Mouse (Mus musculus): ENCODE data around the gene Pdilt.
A peak's percentile ranks its signal among the peaks of the same experiment; 100 is the strongest.

Gene Pdilt

DNA sequence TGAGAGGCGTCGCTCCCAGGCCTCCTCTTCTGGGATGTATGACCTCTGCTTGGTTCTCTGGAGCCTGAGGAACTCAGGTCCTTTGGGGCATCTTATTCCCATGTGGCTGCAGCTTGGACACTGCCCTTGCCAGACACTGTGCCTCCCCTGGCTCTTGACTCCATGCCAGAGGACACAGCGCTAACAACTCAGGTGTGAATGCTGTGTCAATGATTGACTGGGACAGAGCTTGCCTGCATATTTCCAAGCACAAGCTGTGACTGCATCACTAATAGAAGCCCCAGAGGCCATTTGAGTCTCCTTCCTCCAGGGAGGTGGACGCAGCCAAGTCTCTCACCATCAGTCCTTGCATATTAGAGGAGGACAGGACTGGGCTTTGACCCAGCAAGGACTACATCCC, 12.1 kb downstream of the Pdilt start:
- no peak for DNase-seq (ENCODE audit: low read depth, low spot score)

DNA sequence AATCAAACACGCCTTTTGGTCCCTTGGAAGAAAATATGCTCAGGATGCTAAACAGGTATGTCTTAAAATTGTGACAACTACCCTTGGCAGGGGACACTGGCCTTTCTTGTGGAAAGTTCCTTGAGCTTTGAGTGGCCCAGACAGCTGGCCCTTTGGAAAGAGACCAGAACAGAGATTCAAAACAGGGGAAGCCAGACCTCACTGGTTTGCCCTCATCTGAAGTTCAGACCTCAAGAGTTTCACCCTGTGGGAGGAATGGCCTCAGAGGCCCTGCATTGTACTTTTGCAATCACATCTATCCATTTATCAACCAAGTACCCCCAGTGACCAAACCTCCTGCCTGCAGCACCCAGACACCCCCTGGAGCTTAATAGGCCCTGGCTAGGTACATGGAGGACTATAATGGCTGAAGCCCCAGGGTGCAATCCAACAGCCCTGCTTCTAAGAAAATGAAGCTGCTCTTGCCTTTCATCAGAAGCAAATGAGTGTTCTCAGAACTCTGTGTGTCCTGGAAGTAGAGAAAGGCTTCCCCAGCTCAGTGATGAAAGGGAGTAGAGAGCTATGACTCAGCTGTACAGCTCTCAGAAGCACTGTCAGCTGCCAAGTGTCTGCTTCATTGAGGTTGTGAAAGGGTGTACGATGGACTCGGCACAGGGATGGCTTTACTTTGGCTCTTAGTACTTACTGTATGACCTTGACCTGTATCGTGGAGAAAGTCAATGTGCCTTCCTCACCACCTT, 33.1 kb downstream of the Pdilt start:
- peak; percentile 21 for DNase-seq (ENCODE audit: low read depth, low spot score)

DNA sequence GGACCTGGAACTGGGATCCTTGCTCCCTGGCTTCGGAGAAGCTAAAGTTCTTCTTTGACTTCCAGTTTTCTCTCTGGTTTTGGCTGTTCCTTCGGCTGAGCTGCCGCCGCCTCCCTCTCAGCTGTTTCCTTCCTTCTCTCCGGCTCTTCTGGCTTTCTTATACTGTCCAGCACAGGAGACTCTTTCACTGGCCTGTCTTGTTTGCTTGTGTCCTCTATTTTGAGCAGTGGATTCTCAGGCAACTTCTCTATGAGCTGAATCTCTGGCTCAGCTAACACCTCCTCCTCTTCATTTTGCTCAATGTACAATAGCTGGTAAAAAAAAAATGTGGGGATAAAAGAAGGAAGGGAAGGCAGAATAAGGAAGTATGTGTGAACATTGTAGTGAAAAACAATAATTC, 36.6 kb downstream of the Pdilt start:
- peak; percentile 36 for DNase-seq (ENCODE audit: low read depth, low spot score)

DNA sequence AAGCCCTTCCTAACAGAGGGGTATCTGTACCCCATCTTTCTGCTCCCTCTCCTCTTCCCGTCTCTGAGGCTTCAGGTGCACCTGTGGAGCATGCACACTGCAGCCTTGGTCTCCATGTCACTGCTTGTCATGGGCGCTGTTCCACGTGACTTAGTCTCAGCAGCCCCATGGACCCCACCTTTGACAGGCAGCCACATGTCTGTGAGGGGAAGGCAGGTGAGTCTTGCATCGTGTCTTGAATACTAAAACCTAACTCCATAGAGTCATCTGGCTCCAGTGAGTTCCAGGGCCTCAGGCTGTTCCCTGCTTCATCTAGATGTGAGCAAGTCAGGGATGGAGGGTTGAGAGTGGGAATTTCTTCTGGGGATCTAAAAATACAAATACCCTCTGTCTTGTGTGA, 39.1 kb downstream of the Pdilt start:
- DNase-seq (ENCODE audit: low read depth, low spot score), result no peak

DNA sequence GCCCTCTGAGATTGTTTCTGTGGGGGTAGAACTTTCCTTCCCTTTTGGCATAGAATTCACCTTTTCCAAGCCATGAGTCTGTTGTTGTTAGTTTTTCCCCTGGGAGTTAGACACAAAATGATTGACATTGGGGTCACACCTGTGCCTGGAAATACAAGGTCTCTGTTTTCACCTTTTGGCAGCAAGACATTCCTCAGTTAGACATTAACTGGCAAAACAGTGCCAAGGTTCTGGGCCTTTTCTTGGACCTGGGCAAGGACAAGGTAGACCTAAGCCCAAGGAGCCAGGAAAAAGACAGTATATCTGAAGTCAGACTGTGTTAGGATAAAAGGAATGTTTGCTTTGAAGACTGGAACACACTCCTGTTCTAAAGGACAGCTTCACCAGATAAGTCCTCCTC, 44.0 kb downstream of the Pdilt start, which contains the start of gene Umod:
TSS of gene Umod (minus strand) at position 27 of the 400 bp plus-strand sequence.
- DNase-seq (ENCODE audit: low read depth, low spot score), result no peak

DNA sequence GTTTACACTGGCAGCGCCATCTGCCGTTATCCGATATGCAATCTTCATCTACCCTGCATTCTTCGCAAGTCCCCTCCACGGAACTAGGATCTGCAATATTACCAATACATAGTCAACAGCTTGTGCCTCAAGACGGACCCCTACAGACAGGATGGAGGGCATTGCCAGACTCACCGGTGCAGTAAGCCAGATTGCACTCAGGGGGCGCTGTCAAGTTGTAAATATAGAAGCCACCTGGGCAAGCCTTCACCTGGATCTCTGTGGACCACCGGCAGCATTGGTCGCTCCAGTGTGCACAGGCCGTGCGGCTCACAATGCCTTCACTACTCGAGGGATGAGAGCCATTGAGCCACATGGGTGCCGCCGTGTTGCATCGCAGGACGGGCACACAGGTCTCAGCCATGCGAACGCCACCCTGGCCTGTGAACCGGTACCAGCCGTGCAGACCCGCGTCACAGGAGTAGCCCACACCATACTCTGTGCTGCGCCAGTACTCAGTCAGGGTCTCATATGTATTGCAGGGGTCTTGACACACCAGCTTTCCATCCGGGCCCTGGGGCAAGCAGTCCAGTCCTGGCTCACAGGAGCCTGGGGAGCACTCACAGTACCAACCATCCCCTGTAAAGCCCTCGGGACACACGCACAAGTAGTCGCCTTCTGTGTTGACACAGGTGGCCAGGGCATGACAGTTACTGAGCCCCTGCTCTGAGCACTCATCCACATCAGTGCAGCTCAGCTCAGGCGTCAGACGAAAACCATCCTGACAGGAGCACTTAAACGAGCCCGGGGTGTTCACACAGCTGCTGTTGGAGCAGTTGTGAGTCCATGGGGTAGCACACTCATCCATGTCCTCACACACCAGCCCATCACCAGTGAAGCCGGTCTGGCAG, 46.5 kb downstream of the Pdilt start:
- DNase-seq (ENCODE audit: low read depth, low spot score), result no peak

DNA sequence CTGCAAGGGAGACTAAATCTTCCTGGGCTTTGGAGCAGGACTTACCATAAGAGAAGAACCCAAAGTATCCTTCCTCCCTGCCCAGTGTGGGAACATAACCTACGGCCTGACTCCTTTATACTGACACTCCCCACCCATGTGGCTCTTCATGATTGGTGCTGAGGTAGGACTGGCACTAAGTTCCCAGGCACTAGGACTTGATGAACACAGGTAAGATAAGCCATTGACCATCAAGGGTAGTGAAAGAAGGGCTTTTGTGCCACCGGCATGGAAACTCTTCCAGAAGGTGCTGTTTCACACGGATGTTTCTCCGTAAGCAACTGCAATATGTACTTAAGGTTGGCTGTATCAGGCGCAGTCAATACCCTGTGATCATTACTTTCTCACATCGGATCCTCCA, 64.1 kb downstream of the Pdilt start, which contains the start of gene Gp2:
TSS of gene Gp2 (minus strand) at position 101 of the 400 bp plus-strand sequence.
- DNase-seq (ENCODE audit: low read depth, low spot score), result no peak

DNA sequence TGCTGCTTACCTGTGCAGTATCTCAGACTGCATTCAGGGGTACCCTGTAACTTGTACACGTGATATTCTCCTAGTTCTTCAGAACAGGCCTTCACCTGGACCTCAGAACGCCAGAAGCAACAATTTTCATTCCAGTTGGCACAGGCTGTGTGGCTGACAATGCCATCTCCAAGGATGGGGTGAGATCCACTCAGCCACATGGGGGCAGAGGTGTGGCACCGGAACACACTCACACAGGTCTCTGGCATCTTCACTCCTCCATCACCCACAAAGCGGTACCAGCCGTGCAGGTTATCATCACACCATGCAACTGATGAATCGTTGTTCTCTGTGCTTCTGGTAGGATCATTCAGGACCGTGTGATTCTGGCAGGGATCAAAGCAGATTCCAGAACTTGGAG, 69.1 kb downstream of the Pdilt start:
- no peak for DNase-seq (ENCODE audit: low read depth, low spot score)

DNA sequence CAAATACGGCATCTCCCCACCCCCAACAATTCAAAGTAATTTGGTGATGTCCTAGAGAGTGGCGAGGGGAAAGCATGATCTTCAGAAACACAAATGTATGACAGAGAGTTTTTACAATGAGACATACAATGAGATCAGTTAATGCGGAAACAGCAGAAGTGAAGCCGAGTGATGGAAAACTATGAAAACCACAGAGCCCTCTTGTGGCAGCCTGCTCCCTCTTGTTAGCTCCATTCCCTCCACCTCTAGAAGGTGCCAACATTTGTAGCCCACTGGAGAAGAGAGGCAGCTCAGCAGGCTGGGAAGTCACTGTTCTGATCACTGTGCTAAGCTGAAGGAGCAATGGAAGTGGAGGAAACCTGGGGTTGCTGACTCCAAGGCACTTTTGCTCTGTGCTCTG, 79.4 kb downstream of the Pdilt start:
- DNase-seq (ENCODE audit: low read depth, low spot score), result no peak

DNA sequence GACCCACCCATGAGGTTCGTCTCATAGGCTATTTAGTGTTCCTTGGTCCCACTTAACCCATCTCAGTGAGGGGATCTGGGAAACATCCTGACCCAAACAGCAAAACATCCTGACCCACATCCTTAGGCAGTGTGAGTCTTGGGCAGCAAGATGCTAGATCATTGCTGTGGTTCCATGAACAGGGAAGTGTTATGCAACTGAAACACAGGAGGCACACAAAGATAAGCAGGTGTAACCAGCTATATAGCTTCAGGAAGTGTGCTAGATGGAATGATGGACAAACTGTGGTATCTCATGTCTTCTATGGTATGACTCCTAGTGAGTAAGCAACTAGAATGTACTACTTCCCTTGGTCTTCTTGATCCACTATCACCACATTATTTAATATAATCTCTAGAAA, 81.4 kb downstream of the Pdilt start:
- DNase-seq (ENCODE audit: low read depth, low spot score), result no peak
